Mouse (Mus musculus) MEL (cell line): ENCODE results near the gene Hpn. TPM values are rescaled to one million over a fixed set of nuclear protein-coding genes. Genes with fewer than 3 reads are reported as not detected.

ENCODE experiments used
- DNase-seq: peaks from one replicate; pipeline ENCODE4 v3.0.0; 2011; ENCODE audit warnings: low read depth, low spot score
- H3K27ac ChIP-seq: 2 replicates; pipeline ENCODE4 v1.5.1; 2012; ENCODE audit warnings: low read depth, mild to moderate bottlenecking, control low read depth, low read length, moderate library complexity; ENCODE audit not compliant: control insufficient read depth
- H3K27me3 ChIP-seq, 2 experiments: fragments of 150-350 bp in 1 of 2; sonication (generic) in 1 of 2; 2 replicates each; pipeline ENCODE4 v1.6.1; 2012; ENCODE audit warnings: low read length in 2 of 2, mild to moderate bottlenecking in 2 of 2, improper control_type of control experiment in 1 of 2, moderate library complexity in 1 of 2; ENCODE audit not compliant: insufficient read depth in 2 of 2, control insufficient read depth in 1 of 2
- H3K36me3 ChIP-seq, 2 experiments: 2 replicates each; pipeline ENCODE4 v1.6.1; 2012 to 2014; ENCODE audit warnings: low read length in 2 of 2, improper control_type of control experiment in 1 of 2, inconsistent platforms in 1 of 2, mild to moderate bottlenecking in 1 of 2; ENCODE audit not compliant: insufficient read depth in 2 of 2, control insufficient read depth in 1 of 2
- H3K4me1 ChIP-seq, 2 experiments: fragments of 150-350 bp in 1 of 2; sonication (generic) in 1 of 2; 2 replicates each; pipeline ENCODE4 v1.6.1; 2012; ENCODE audit warnings: low read length in 2 of 2, improper control_type of control experiment in 1 of 2, mild to moderate bottlenecking in 1 of 2; ENCODE audit not compliant: insufficient read depth in 2 of 2, control insufficient read depth in 1 of 2
- H3K4me3 ChIP-seq, 2 experiments: fragments of 150-350 bp in 1 of 2; sonication (generic) in 1 of 2; 2 replicates each; pipeline ENCODE4 v1.5.1; 2012; ENCODE audit warnings: low read depth in 2 of 2, low read length in 2 of 2, mild to moderate bottlenecking in 2 of 2, moderate library complexity in 2 of 2, control low read depth in 1 of 2, improper control_type of control experiment in 1 of 2; ENCODE audit not compliant: control insufficient read depth in 1 of 2, insufficient read depth in 1 of 2
- H3K79me2 ChIP-seq: 2 replicates; pipeline ENCODE4 v1.6.1; 2012; ENCODE audit warnings: mild to moderate bottlenecking, low read length, moderate library complexity; ENCODE audit not compliant: control insufficient read depth, poor library complexity, insufficient read depth
- H3K9ac ChIP-seq: 2 replicates; pipeline ENCODE4 v1.6.1; 2012; ENCODE audit warnings: low read depth, mild to moderate bottlenecking, control low read depth, low read length, moderate library complexity; ENCODE audit not compliant: control insufficient read depth, poor library complexity, severe bottlenecking
- H3K9me3 ChIP-seq: fragments of 150-350 bp; sonication (generic); replicated peaks from 2 replicates; pipeline ENCODE4 v1.6.1; 2012; ENCODE audit warnings: mild to moderate bottlenecking, low read length, improper control_type of control experiment, moderate library complexity; ENCODE audit not compliant: insufficient read depth
- CHD1 ChIP-seq: IDR thresholded peaks from 2 replicates; pipeline ENCODE4 v1.6.1; 2012; ENCODE audit warnings: low read depth, mild to moderate bottlenecking, inconsistent platforms, low read length, improper control_type of control experiment
- CTCF ChIP-seq, 3 experiments: IDR thresholded peaks in 2 of 3; conservative IDR thresholded peaks in 1 of 3; 2 replicates each; pipeline ENCODE4 v1.5.1; 2011 to 2012; ENCODE audit warnings: low read length in 3 of 3, low read depth in 2 of 3, mild to moderate bottlenecking in 2 of 3, improper control_type of control experiment in 1 of 3, inconsistent platforms in 1 of 3, mixed read lengths in 1 of 3, moderate library complexity in 1 of 3; ENCODE audit not compliant: control insufficient read depth in 1 of 3, insufficient read depth in 1 of 3, poor library complexity in 1 of 3, severe bottlenecking in 1 of 3
- E2F4 ChIP-seq: IDR thresholded peaks from 2 replicates; pipeline ENCODE4 v1.6.1; 2011; ENCODE audit warnings: low read depth, low read length, improper control_type of control experiment, borderline replicate concordance
- ELF1 ChIP-seq: IDR thresholded peaks from 2 replicates; pipeline ENCODE4 v1.6.1; 2014; ENCODE audit warnings: low read depth, mild to moderate bottlenecking, inconsistent platforms, low read length, improper control_type of control experiment, moderate library complexity
- ETS1 ChIP-seq: IDR thresholded peaks from 2 replicates; pipeline ENCODE4 v1.6.1; 2012; ENCODE audit warnings: low read depth, mild to moderate bottlenecking, inconsistent platforms, low read length, improper control_type of control experiment, moderate library complexity
- GATA1 ChIP-seq: IDR thresholded peaks from 2 replicates; pipeline ENCODE4 v1.6.1; 2011; ENCODE audit warnings: low read depth, low read length, improper control_type of control experiment
- KAT2A ChIP-seq: conservative IDR thresholded peaks from 2 replicates; pipeline ENCODE4 v1.6.1; 2012; ENCODE audit warnings: low read depth, low read length, improper control_type of control experiment, inconsistent platforms
- MAFK ChIP-seq: IDR thresholded peaks from 2 replicates; pipeline ENCODE4 v1.6.1; 2011; ENCODE audit warnings: low read depth, mild to moderate bottlenecking, low read length, improper control_type of control experiment, borderline replicate concordance
- MAX ChIP-seq: IDR thresholded peaks from 2 replicates; pipeline ENCODE4 v1.6.1; 2011; ENCODE audit warnings: low read length, improper control_type of control experiment
- MEF2A ChIP-seq: IDR thresholded peaks from 2 replicates; pipeline ENCODE4 v1.6.1; 2014; ENCODE audit warnings: low read depth, mild to moderate bottlenecking, inconsistent platforms, low read length, improper control_type of control experiment; ENCODE audit not compliant: poor library complexity, insufficient replicate concordance, severe bottlenecking; ENCODE audit errors: extremely low read depth
- MXI1 ChIP-seq: IDR thresholded peaks from 2 replicates; pipeline ENCODE4 v1.6.1; 2011; ENCODE audit warnings: mild to moderate bottlenecking, low read depth, low read length, improper control_type of control experiment
- NRF1 ChIP-seq: IDR thresholded peaks from 2 replicates; pipeline ENCODE4 v1.6.1; 2014; ENCODE audit warnings: low read depth, mild to moderate bottlenecking, inconsistent platforms, low read length, improper control_type of control experiment, moderate library complexity; ENCODE audit not compliant: poor library complexity, insufficient read depth, severe bottlenecking
- POLR2A ChIP-seq, 2 experiments: IDR thresholded peaks; 2 replicates each; pipeline ENCODE4 v1.6.1; 2011 to 2012; ENCODE audit warnings: low read length in 2 of 2, mild to moderate bottlenecking in 2 of 2, control low read depth in 1 of 2, improper control_type of control experiment in 1 of 2, low read depth in 1 of 2, moderate library complexity in 1 of 2; ENCODE audit not compliant: control insufficient read depth in 1 of 2, insufficient read depth in 1 of 2, poor library complexity in 1 of 2
- POLR2AphosphoS2 ChIP-seq: IDR thresholded peaks from 2 replicates; pipeline ENCODE4 v1.6.1; 2011; ENCODE audit warnings: low read length, improper control_type of control experiment
- SMC3 ChIP-seq: IDR thresholded peaks from 2 replicates; pipeline ENCODE4 v1.6.1; 2011; ENCODE audit warnings: low read depth, low read length, improper control_type of control experiment
- TCF12 ChIP-seq: IDR thresholded peaks from 2 replicates; pipeline ENCODE4 v1.6.1; 2014; ENCODE audit warnings: low read depth, mild to moderate bottlenecking, inconsistent platforms, low read length, improper control_type of control experiment, moderate library complexity
- ZMIZ1 ChIP-seq: IDR thresholded peaks from 2 replicates; pipeline ENCODE4 v1.6.1; 2012; ENCODE audit warnings: low read depth, mild to moderate bottlenecking, inconsistent platforms, low read length, improper control_type of control experiment, moderate library complexity
- polyA plus RNA-seq, 2 experiments: library from polyadenylated mRNA; stranded (reverse) in 1 of 2; unstranded in 1 of 2; fragments of >175 nt in 1 of 2; fragments of >200 nt in 1 of 2; gene quantifications; 2 replicates each; pipeline versions ENCODE4 v1.2.1 to v1.2.4; 2012; ENCODE audit warnings: low replicate concordance in 2 of 2, low read depth in 1 of 2; ENCODE audit not compliant: insufficient read length in 2 of 2, insufficient read depth in 1 of 2, missing spikeins in 1 of 2
- total RNA-seq: library from RNA; depleted of rRNA; stranded (reverse); fragments of 300-350 nt; gene quantifications from 2 replicates; pipeline ENCODE4 v1.2.3, GENCODE M21; 2012

Hpn gene
- total and polyA plus RNA-seq, 3 experiments: 1.1 to 1.6 TPM; not detected in 1

DNA sequence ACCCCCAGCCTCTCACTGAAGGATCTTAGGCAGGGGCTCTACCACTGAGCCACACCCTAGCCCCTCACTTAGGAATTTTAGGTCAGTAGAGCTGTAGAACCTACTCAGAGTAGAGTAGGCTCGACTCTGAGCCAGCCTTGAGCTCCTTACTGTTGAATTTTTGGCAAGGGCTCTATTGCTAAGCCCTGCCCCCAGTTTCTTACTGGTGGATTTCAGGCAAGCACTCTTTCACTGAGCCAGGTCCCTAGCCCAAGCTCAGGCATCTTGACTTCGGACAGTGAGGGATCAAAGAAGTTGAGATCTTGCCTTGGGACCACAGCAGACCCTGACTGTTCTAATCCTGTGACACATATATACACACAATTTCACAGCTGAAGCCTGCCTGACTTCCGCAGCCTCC lies 8.6 kb upstream of the Hpn start:
- TF ChIP-seq KAT2A (no peak), POLR2A (IDR thresholded peaks at IDR 0.05; ENCODE audit: control insufficient read depth in 1 of 2, insufficient read depth in 1 of 2, low read depth in 1 of 2, low read length in 2 of 2, poor library complexity in 1 of 2) (no peak), CTCF (IDR thresholded peaks at IDR 0.05 in 2 of 3, conservative IDR thresholded peaks at IDR 0.05 in 1 of 3; ENCODE audit: control insufficient read depth in 1 of 3, insufficient read depth in 1 of 3, low read depth in 2 of 3, low read length in 3 of 3, poor library complexity in 1 of 3, severe bottlenecking in 1 of 3) (no peak)
- H3K27me3 ChIP-seq: no peaks in the 10 kb centered on the region
- no peak overlapping the region for H3K4me3 ChIP-seq
- no peak overlapping the region for H3K9ac ChIP-seq
- no peaks in the 10 kb centered on the region for H3K4me1 ChIP-seq
- H3K36me3 ChIP-seq: no peaks in the 10 kb centered on the region
- H3K27ac ChIP-seq: no peak overlapping the region
- H3K9me3 ChIP-seq: no peaks in the 10 kb centered on the region
- no peak for DNase-seq
- no peaks in the 10 kb centered on the region for H3K79me2 ChIP-seq

GRCm38 (mm10) chr7:31122641-31123631 lies 7.8 kb upstream of the Hpn start:
- Histone ChIP-seq H3K4me3 (no peak overlapping the region), H3K36me3 (no peaks in the 10 kb centered on the region), H3K9me3 (no peaks in the 10 kb centered on the region), H3K79me2 (no peaks in the 10 kb centered on the region), H3K27me3 (no peaks in the 10 kb centered on the region), H3K9ac (no peak overlapping the region), H3K4me1 (no peaks in the 10 kb centered on the region), H3K27ac (no peak overlapping the region)
- DNase-seq: no peak
- no peak for TF ChIP-seq POLR2AphosphoS2
- TF ChIP-seq MEF2A: no peak
- TF ChIP-seq MXI1: no peak
- no peak for TF ChIP-seq GATA1
- no peak for TF ChIP-seq CTCF (IDR thresholded peaks at IDR 0.05 in 2 of 3, conservative IDR thresholded peaks at IDR 0.05 in 1 of 3; ENCODE audit: control insufficient read depth in 1 of 3, insufficient read depth in 1 of 3, low read depth in 2 of 3, low read length in 3 of 3, poor library complexity in 1 of 3, severe bottlenecking in 1 of 3)
- no peak for TF ChIP-seq ELF1
- TF ChIP-seq ZMIZ1: no peak
- no peak for TF ChIP-seq SMC3
- no peak for TF ChIP-seq NRF1
- no peak for TF ChIP-seq MAFK
- TF ChIP-seq E2F4: no peak
- TF ChIP-seq CHD1: no peak
- no peak for TF ChIP-seq ETS1
- no peak for TF ChIP-seq POLR2A (IDR thresholded peaks at IDR 0.05; ENCODE audit: control insufficient read depth in 1 of 2, insufficient read depth in 1 of 2, low read depth in 1 of 2, low read length in 2 of 2, poor library complexity in 1 of 2)
- no peak for TF ChIP-seq MAX
- no peak for TF ChIP-seq TCF12
